In genomic region chr11:100411736-100412135, GRCm38 (mm10) we compare ENCODE assay signal across 14 mouse cellular contexts. TPM values are rescaled to one million over a fixed set of nuclear protein-coding genes. Genes with fewer than 3 reads are reported as not detected.
DNase-seq lines count a peak whose midpoint lies in the region; ATAC-seq and TF ChIP-seq lines count a peak whose summit lies in the region.
"Had no signal": no experiment of that assay in that cellular context is flagged by ENCODE, and none has a peak within 500 bp of the region (broad histone marks: within the 10 kb centered on the region; RNA-seq: fewer than 3 reads in every experiment).

No protein-coding gene starts in this region.

- peak overlapping the region; percentile 86; the same call in 1 of the 2 replicates for H3K4me2 ChIP-seq in lung, embryonic 14.5 days
- peak overlapping the region; percentile 78 for H3K4me2 ChIP-seq in stomach, embryonic 15.5 days
- H3K4me2 ChIP-seq: hindbrain, embryonic 13.5 days had no signal

- H3K4me3 ChIP-seq in heart, embryonic 10.5 days, result peak overlapping the region; percentile 70
- no peak overlapping the region for H3K4me3 ChIP-seq in lung, embryonic 14.5 days (ENCODE audit: low read depth, low read length)
- no peak overlapping the region for H3K4me3 ChIP-seq in embryonic facial prominence, embryonic 10.5 days
- H3K4me3 ChIP-seq in stomach, embryonic 15.5 days (replicated peaks), result peak overlapping the region; percentile 8; the same call in 1 of the 2 replicates
- H3K4me3 ChIP-seq: hindbrain, embryonic 13.5 days had no signal

- H3K4me1 ChIP-seq in heart, embryonic 10.5 days, result peaks cover 76% of the 10 kb centered on the region
- peaks cover 13% of the 10 kb centered on the region for H3K4me1 ChIP-seq in lung, embryonic 14.5 days (ENCODE audit: insufficient read depth)
- H3K4me1 ChIP-seq in embryonic facial prominence, embryonic 10.5 days, result peaks cover 66% of the 10 kb centered on the region
- peaks cover 30% of the 10 kb centered on the region for H3K4me1 ChIP-seq in stomach, embryonic 15.5 days

- H3K27ac ChIP-seq in heart, embryonic 10.5 days, result peak overlapping the region; percentile 94
- no peak overlapping the region for H3K27ac ChIP-seq in lung, embryonic 14.5 days (ENCODE audit: low read depth)
- H3K27ac ChIP-seq in embryonic facial prominence, embryonic 10.5 days (replicated peaks), result peak overlapping the region; percentile 32; the same call in 1 of the 2 replicates
- peak overlapping the region; percentile 57; the same call in 1 of the 2 replicates for H3K27ac ChIP-seq in stomach, embryonic 15.5 days
- H3K27ac ChIP-seq: hindbrain, embryonic 13.5 days had no signal

- no peaks in the 10 kb centered on the region for H3K9me3 ChIP-seq in heart, embryonic 10.5 days
- no peaks in the 10 kb centered on the region for H3K9me3 ChIP-seq in lung, embryonic 14.5 days (ENCODE audit: low read depth, low read length)
- no peaks in the 10 kb centered on the region for H3K9me3 ChIP-seq in embryonic facial prominence, embryonic 10.5 days
- H3K9me3 ChIP-seq in stomach, embryonic 15.5 days, result no peaks in the 10 kb centered on the region
- H3K9me3 ChIP-seq: hindbrain, embryonic 13.5 days had no signal

- no peaks in the 10 kb centered on the region for H3K27me3 ChIP-seq in heart, embryonic 10.5 days (ENCODE audit: insufficient read depth, poor library complexity, severe bottlenecking)
- no peaks in the 10 kb centered on the region for H3K27me3 ChIP-seq in lung, embryonic 14.5 days (ENCODE audit: insufficient read depth, low read length)
- peaks cover 16% of the 10 kb centered on the region; the same call in 1 of the 2 replicates for H3K27me3 ChIP-seq in embryonic facial prominence, embryonic 10.5 days (replicated peaks; ENCODE audit: low read depth, poor library complexity, severe bottlenecking)
- H3K27me3 ChIP-seq in stomach, embryonic 15.5 days (replicated peaks), result no peaks in the 10 kb centered on the region

- H3K36me3 ChIP-seq in heart, embryonic 10.5 days, result peaks cover 50% of the 10 kb centered on the region
- peaks cover 47% of the 10 kb centered on the region for H3K36me3 ChIP-seq in lung, embryonic 14.5 days (ENCODE audit: insufficient read depth)
- peaks cover 46% of the 10 kb centered on the region for H3K36me3 ChIP-seq in embryonic facial prominence, embryonic 10.5 days (replicated peaks)
- H3K36me3 ChIP-seq in stomach, embryonic 15.5 days, result peaks cover 6% of the 10 kb centered on the region

- WGBS in heart, embryonic 10.5 days, result 62% methylated on average over 11 of the region's 11 CpGs
- WGBS in lung, embryonic 14.5 days, result 52% methylated on average over 11 of the region's 11 CpGs
- WGBS in embryonic facial prominence, embryonic 10.5 days, result 90% methylated on average over 11 of the region's 11 CpGs
- 49% methylated on average over 11 of the region's 11 CpGs for WGBS in stomach, embryonic 15.5 days

- no peak for TF ChIP-seq CTCF in lung, embryonic 14.5 days (IDR thresholded peaks at IDR 0.05; ENCODE audit: low read depth)

- DNase-seq in heart, embryonic 10.5 days (ENCODE audit: low spot score), result no peak
- no peak for DNase-seq in heart, adult 18-20 months
- DNase-seq in lung, embryonic 14.5 days, result no peak
- DNase-seq in lung, adult 18-20 months, result no peak
- no peak for DNase-seq in embryonic facial prominence, embryonic 10.5 days (ENCODE audit: low spot score)
- DNase-seq in right cerebral cortex, postnatal 36 days (ENCODE audit: low spot score in 2 of 2), result no peak
- DNase-seq: adrenal gland, postnatal 10 days; cerebellum, postnatal 14 days; lung, postnatal 4 days; right cerebral cortex, postnatal 25 days had no signal

- ATAC-seq in lung, embryonic 14.5 days (ENCODE audit: insufficient read depth), result no peak
- ATAC-seq in stomach, embryonic 15.5 days (ENCODE audit: insufficient read depth, low FRiP score, low read depth), result no peak
- ATAC-seq in erythroid progenitor cell, adult 5-6 weeks (replicated peaks; ENCODE audit: low FRiP score, poor library complexity, severe bottlenecking), result no peak

- H3K9ac ChIP-seq in lung, embryonic 14.5 days, result peak overlapping the region; percentile 29; the same call in 1 of the 2 replicates
- H3K9ac ChIP-seq in stomach, embryonic 15.5 days, result no peak overlapping the region

RNA-seq across cellular contexts. Expression of gene P3h4, which starts 2.9 kb away (rescaled TPM):
- polyA plus RNA-seq in heart, embryonic 10.5 days (2016; fragmentation: Nextera tagmentation; extraction: Ambion mirVana), result 71.1 and 81.8 TPM in 2 replicates
- total RNA-seq in heart, adult 18-20 months (2021), result 10 to 100 TPM; 13.2 to 15.2 TPM
- polyA plus RNA-seq in lung, embryonic 14.5 days (2014; fragmentation: Nextera tagmentation; extraction: Ambion mirVana), result 64.5 and 67.3 TPM in 2 replicates
- polyA plus RNA-seq in embryonic facial prominence, embryonic 10.5 days (2016; fragmentation: Nextera tagmentation; extraction: Ambion mirVana), result 34.1 and 34.9 TPM in 2 replicates
- polyA plus RNA-seq in stomach, embryonic 15.5 days (2015; fragmentation: Nextera tagmentation; extraction: Ambion mirVana), result 57.6 and 61.7 TPM in 2 replicates
- total RNA-seq in erythroid progenitor cell, adult 5-6 weeks (2015; ENCODE audit: low replicate concordance), result not detected in 2 replicates
- total RNA-seq in erythroid progenitor cell, adult 5-6 weeks (2017; ENCODE audit: low replicate concordance), result not detected in 2 replicates
- total RNA-seq: CH12.LX had no signal

RNA-seq across cellular contexts. Expression of gene Fkbp10, which starts 3.8 kb away (rescaled TPM):
- 107 and 123 TPM in 2 replicates for polyA plus RNA-seq in heart, embryonic 10.5 days (2016; fragmentation: Nextera tagmentation; extraction: Ambion mirVana)
- total RNA-seq in heart, adult 18-20 months (2021), result 1 to 10 TPM; 7.2 to 7.4 TPM
- 135 and 146 TPM in 2 replicates for polyA plus RNA-seq in lung, embryonic 14.5 days (2014; fragmentation: Nextera tagmentation; extraction: Ambion mirVana)
- 61.4 and 67.0 TPM in 2 replicates for polyA plus RNA-seq in embryonic facial prominence, embryonic 10.5 days (2016; fragmentation: Nextera tagmentation; extraction: Ambion mirVana)
- 89.1 and 100 TPM in 2 replicates for polyA plus RNA-seq in stomach, embryonic 15.5 days (2015; fragmentation: Nextera tagmentation; extraction: Ambion mirVana)
- total RNA-seq in erythroid progenitor cell, adult 5-6 weeks (2015; ENCODE audit: low replicate concordance), result not detected in 2 replicates
- total RNA-seq in erythroid progenitor cell, adult 5-6 weeks (2017; ENCODE audit: low replicate concordance), result not detected in 2 replicates

RNA-seq across cellular contexts. Expression of gene Jup, which starts 14.2 kb away (rescaled TPM):
- polyA plus RNA-seq in heart, embryonic 10.5 days (2016; fragmentation: Nextera tagmentation; extraction: Ambion mirVana), result 91.3 and 112 TPM in 2 replicates
- total RNA-seq in heart, adult 18-20 months (2021), result 100 to 1,000 TPM; 208 to 239 TPM
- 88.3 and 93.1 TPM in 2 replicates for polyA plus RNA-seq in lung, embryonic 14.5 days (2014; fragmentation: Nextera tagmentation; extraction: Ambion mirVana)
- polyA plus RNA-seq in embryonic facial prominence, embryonic 10.5 days (2016; fragmentation: Nextera tagmentation; extraction: Ambion mirVana), result 45.8 and 52.6 TPM in 2 replicates
- polyA plus RNA-seq in stomach, embryonic 15.5 days (2015; fragmentation: Nextera tagmentation; extraction: Ambion mirVana), result 163 and 173 TPM in 2 replicates
- total RNA-seq in erythroid progenitor cell, adult 5-6 weeks (2015; ENCODE audit: low replicate concordance), result 7.2 and 10.1 TPM in 2 replicates
- total RNA-seq in erythroid progenitor cell, adult 5-6 weeks (2017; ENCODE audit: low replicate concordance), result 1.9 and 5.5 TPM in 2 replicates

RNA-seq across cellular contexts. Expression of gene Nt5c3b, which starts 29.9 kb away (rescaled TPM):
- polyA plus RNA-seq in heart, embryonic 10.5 days (2016; fragmentation: Nextera tagmentation; extraction: Ambion mirVana), result 124 and 128 TPM in 2 replicates
- total RNA-seq in heart, adult 18-20 months (2021), result 10 to 100 TPM; 17.9 to 24.7 TPM
- 127 and 136 TPM in 2 replicates for polyA plus RNA-seq in lung, embryonic 14.5 days (2014; fragmentation: Nextera tagmentation; extraction: Ambion mirVana)
- polyA plus RNA-seq in embryonic facial prominence, embryonic 10.5 days (2016; fragmentation: Nextera tagmentation; extraction: Ambion mirVana), result 150 and 156 TPM in 2 replicates
- 108 TPM in 2 replicates for polyA plus RNA-seq in stomach, embryonic 15.5 days (2015; fragmentation: Nextera tagmentation; extraction: Ambion mirVana)
- 2.5 TPM in 2 replicates for total RNA-seq in erythroid progenitor cell, adult 5-6 weeks (2015; ENCODE audit: low replicate concordance)
- total RNA-seq in erythroid progenitor cell, adult 5-6 weeks (2017; ENCODE audit: low replicate concordance), result 0.26 TPM in 1 of 2 replicates, not detected in the other

RNA-seq across cellular contexts. Expression of gene Klhl10, which starts 30.0 kb away (rescaled TPM):
- polyA plus RNA-seq in heart, embryonic 10.5 days (2016; fragmentation: Nextera tagmentation; extraction: Ambion mirVana), result 0.71 and 0.90 TPM in 2 replicates
- total RNA-seq in heart, adult 18-20 months (2021), result under 1 TPM; 0.60 to 0.95 TPM
- 0.24 and 0.58 TPM in 2 replicates for polyA plus RNA-seq in lung, embryonic 14.5 days (2014; fragmentation: Nextera tagmentation; extraction: Ambion mirVana)
- polyA plus RNA-seq in embryonic facial prominence, embryonic 10.5 days (2016; fragmentation: Nextera tagmentation; extraction: Ambion mirVana), result 0.75 and 0.98 TPM in 2 replicates
- polyA plus RNA-seq in stomach, embryonic 15.5 days (2015; fragmentation: Nextera tagmentation; extraction: Ambion mirVana), result 0.51 and 0.59 TPM in 2 replicates
- total RNA-seq in erythroid progenitor cell, adult 5-6 weeks (2015; ENCODE audit: low replicate concordance), result not detected in 2 replicates
- not detected in 2 replicates for total RNA-seq in erythroid progenitor cell, adult 5-6 weeks (2017; ENCODE audit: low replicate concordance)

Comparison
In these comparisons a context has a peak if more than half of its experiments do, and no peak if none do; other contexts are left out.
1. H3K4me3 ChIP-seq: peak in heart, embryonic 10.5 days (single experiment) and stomach, embryonic 15.5 days (single experiment); none in lung, embryonic 14.5 days (single experiment) and embryonic facial prominence, embryonic 10.5 days (single experiment).